Mouse (Mus musculus) testis, adult 2 months (tissue): ENCODE data around the gene Atad1.

Experiments
- CTCF ChIP-seq: fragments of 200-500 bp; IDR thresholded peaks from 2 replicates; pipeline ENCODE4 v1.5.1; 2012; ENCODE audit warnings: low read depth, mild to moderate bottlenecking, inconsistent platforms, low read length, moderate library complexity; ENCODE audit not compliant: control insufficient read depth, insufficient read depth, insufficient replicate concordance
- POLR2A ChIP-seq: fragments of 200-500 bp; IDR thresholded peaks from 2 replicates; pipeline ENCODE4 v1.6.1; 2012; ENCODE audit warnings: low read depth, mild to moderate bottlenecking, inconsistent platforms, low read length, moderate library complexity; ENCODE audit not compliant: control insufficient read depth

DNA sequence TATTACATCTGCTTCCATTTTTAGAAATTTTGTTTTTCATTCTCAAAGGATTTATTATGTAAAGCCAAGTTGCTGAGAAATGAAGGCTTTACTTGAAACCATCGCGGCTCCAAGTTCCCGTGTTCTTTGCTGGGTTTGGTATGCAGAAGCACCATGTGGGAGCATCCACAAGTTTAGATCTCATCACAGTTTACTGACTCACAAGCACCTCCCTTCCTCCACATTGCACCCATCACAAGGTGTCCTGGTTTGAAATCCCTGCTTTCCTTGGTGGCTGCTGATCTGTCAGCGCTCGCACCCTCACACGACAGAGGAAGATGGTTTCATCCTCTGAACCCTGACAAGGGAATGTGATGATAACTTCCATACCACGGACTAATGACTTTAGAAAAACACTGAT, 98.1 kb downstream of the Atad1 start:
- TF ChIP-seq CTCF, result no peak
- TF ChIP-seq POLR2A, result no peak
